Mouse (Mus musculus): ENCODE measurements around the gene Shld1. TPM values are rescaled to one million over a fixed set of nuclear protein-coding genes. Genes with fewer than 3 reads are reported as not detected.

The Shld1 gene
- total RNA-seq, 2 experiments from 2014 or later, result 9.7 to 11.0 TPM

GRCm38 (mm10) chr2:132716901-132717536 lies 30.3 kb downstream of the Shld1 start:
- DNase-seq (ENCODE audit: low spot score in 2 of 2), result no peak
- H3K27ac ChIP-seq, result peak overlapping the region; percentile 78
- no peak for TF ChIP-seq CTCF (conservative IDR thresholded peaks at IDR 0.05)
- H3K4me3 ChIP-seq, result no peak overlapping the region

GRCm38 (mm10) chr2:132717537-132717912 lies 30.8 kb downstream of the Shld1 start:
- DNase-seq (ENCODE audit: low spot score in 2 of 2), result no peak
- Histone ChIP-seq H3K27ac (peak overlapping the region; percentile 78; the same call in 1 of the 2 replicates), H3K4me3 (no peak overlapping the region)
- no peak for TF ChIP-seq CTCF (conservative IDR thresholded peaks at IDR 0.05)

GRCm38 (mm10) chr2:132720921-132721566 lies 34.3 kb downstream of the Shld1 start:
- TF ChIP-seq CTCF (conservative IDR thresholded peaks at IDR 0.05), result no peak
- Histone ChIP-seq H3K4me3 (no peak overlapping the region; the same call in 1 of the 2 replicates), H3K27ac (peak overlapping the region; percentile 80)
- DNase-seq (ENCODE audit: low spot score in 2 of 2), result no peak

GRCm38 (mm10) chr2:132721844-132722243 lies 35.1 kb downstream of the Shld1 start:
- Histone ChIP-seq H3K4me3 (no peak overlapping the region), H3K27ac (peak overlapping the region; percentile 80)
- no peak for TF ChIP-seq CTCF (conservative IDR thresholded peaks at IDR 0.05)
- DNase-seq (ENCODE audit: low spot score in 2 of 2), result no peak

- H3K27ac ChIP-seq, result 0 out of 2 replicates have a peak overlapping the region, but pooled peaks have one; percentile 0
- no peak overlapping the region for H3K4me3 ChIP-seq
- no peak for TF ChIP-seq CTCF (conservative IDR thresholded peaks at IDR 0.05)
- no peak for DNase-seq (ENCODE audit: low spot score in 2 of 2)
Observed at GRCm38 (mm10) chr2:132723958-132724431, 37.3 kb downstream of the Shld1 start.

GRCm38 (mm10) chr2:132724561-132724960 lies 37.8 kb downstream of the Shld1 start:
- no peak overlapping the region for H3K4me3 ChIP-seq
- no peak; the same call in 1 of the 2 replicates for TF ChIP-seq CTCF (conservative IDR thresholded peaks at IDR 0.05)
- H3K27ac ChIP-seq, result 0 out of 2 replicates have a peak overlapping the region, but pooled peaks have one; percentile 0
- DNase-seq (ENCODE audit: low spot score in 2 of 2), result no peak

- H3K4me3 ChIP-seq, result no peak overlapping the region
- TF ChIP-seq CTCF (conservative IDR thresholded peaks at IDR 0.05), result no peak
- no peak for DNase-seq (ENCODE audit: low spot score in 2 of 2)
- no peak overlapping the region for H3K27ac ChIP-seq
Observed at GRCm38 (mm10) chr2:132725376-132725905, 38.7 kb downstream of the Shld1 start.

GRCm38 (mm10) chr2:132726156-132726555 lies 39.4 kb downstream of the Shld1 start:
- no peak for TF ChIP-seq CTCF (conservative IDR thresholded peaks at IDR 0.05)

GRCm38 (mm10) chr2:132732940-132733339 lies 46.2 kb downstream of the Shld1 start:
- no peak overlapping the region for H3K4me3 ChIP-seq
- H3K27ac ChIP-seq, result peak overlapping the region; percentile 71; the same call in 1 of the 2 replicates
- DNase-seq (ENCODE audit: low spot score in 2 of 2), result no peak
- TF ChIP-seq CTCF (conservative IDR thresholded peaks at IDR 0.05), result no peak

More at GRCm38 (mm10) chr2:132726156-132726555, 39.4 kb downstream of the Shld1 start:
- no peak overlapping the region for H3K27ac ChIP-seq
- no peak for DNase-seq (ENCODE audit: low spot score in 2 of 2)
- no peak overlapping the region for H3K4me3 ChIP-seq

GRCm38 (mm10) chr2:132733603-132734573 lies 47.2 kb downstream of the Shld1 start:
- no peak for DNase-seq (ENCODE audit: low spot score in 2 of 2)
- Histone ChIP-seq H3K27ac (peak overlapping the region; percentile 71), H3K4me3 (no peak overlapping the region)
- no peak for TF ChIP-seq CTCF (conservative IDR thresholded peaks at IDR 0.05)

GRCm38 (mm10) chr2:132738816-132739432 lies 52.2 kb downstream of the Shld1 start:
- Histone ChIP-seq H3K27ac (peak overlapping the region; percentile 76), H3K4me3 (no peak overlapping the region)
- no peak for TF ChIP-seq CTCF (conservative IDR thresholded peaks at IDR 0.05)
- DNase-seq (ENCODE audit: low spot score in 2 of 2), result no peak

GRCm38 (mm10) chr2:132741862-132742347 lies 55.2 kb downstream of the Shld1 start:
- Histone ChIP-seq H3K27ac (peak overlapping the region; percentile 88), H3K4me3 (no peak overlapping the region; the same call in 1 of the 2 replicates)
- DNase-seq (ENCODE audit: low spot score in 2 of 2), result peak; percentile 78 to 84
- peak; percentile 58 for TF ChIP-seq CTCF (conservative IDR thresholded peaks at IDR 0.05)
